Mouse (Mus musculus): ENCODE data around the gene Dlg2. TPM values are rescaled to one million over a fixed set of nuclear protein-coding genes. Genes with fewer than 3 reads are reported as not detected.

Dlg2 gene
- polyA plus RNA-seq, 1 experiment from 2014 or later = 4.1 TPM

DNA sequence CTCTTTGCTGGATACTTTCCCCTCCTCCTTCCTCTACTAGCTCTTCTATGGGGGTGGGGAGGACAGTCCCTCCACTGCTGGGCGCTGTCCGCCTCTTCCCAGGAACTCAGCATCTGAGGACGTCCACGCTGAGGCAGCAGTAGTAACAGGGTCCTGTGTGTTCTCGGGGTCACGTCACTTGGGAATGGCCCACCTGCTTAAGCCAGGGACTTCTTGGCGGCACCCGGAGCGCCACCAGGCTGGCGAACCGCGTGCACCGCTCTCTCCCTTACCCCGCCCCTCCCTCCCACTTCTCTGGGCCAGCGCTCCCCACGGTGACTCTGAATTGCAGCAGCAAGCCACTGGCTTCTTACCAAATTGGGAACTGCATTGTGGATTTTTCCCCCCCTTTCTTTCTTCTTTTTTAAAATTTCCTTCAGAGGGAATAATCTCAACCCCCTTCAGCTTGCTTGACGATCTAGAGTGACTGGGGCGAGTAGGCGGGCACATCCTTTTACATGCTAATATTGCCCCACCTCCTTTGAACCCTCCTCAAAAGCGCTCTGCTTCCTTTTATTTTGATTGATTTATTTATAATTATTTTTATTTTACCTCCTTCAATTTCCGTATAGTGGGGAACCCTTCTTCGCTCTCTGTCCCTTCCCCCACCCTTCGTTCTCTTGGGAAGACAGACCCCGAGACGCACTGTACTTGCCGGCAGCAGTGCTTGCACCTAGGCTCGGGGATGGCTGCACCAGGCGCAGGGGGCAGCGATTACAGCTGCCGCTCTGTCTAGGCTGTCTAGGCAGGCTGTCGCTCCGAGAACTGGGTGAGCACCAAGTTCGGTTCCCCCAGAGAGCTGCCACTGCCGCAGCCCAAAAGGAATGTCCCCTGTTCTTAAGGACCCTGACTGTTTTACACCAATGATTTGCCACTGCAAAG is 785.8 kb downstream of the Dlg2 start:
- Histone ChIP-seq H3K4me1 (peaks cover 3% of the 10 kb centered on the region; the same call in 1 of the 2 replicates), H3K36me3 (no peaks in the 10 kb centered on the region), H3K4me3 (replicated peaks) (peak overlapping the region; percentile 38), H3K27ac (no peak overlapping the region), H3K9ac (no peak overlapping the region), H3K4me2 (peak overlapping the region; percentile 75), H3K9me3 (no peaks in the 10 kb centered on the region), H3K27me3 (replicated peaks) (peaks cover 8% of the 10 kb centered on the region; the same call in 1 of the 2 replicates)
- peak; percentile 56; the same call in 1 of the 2 replicates for ATAC-seq (ENCODE audit: insufficient read depth, low FRiP score, low read depth)
- WGBS = under 1% methylated on average over 33 of the region's 34 CpGs

DNA sequence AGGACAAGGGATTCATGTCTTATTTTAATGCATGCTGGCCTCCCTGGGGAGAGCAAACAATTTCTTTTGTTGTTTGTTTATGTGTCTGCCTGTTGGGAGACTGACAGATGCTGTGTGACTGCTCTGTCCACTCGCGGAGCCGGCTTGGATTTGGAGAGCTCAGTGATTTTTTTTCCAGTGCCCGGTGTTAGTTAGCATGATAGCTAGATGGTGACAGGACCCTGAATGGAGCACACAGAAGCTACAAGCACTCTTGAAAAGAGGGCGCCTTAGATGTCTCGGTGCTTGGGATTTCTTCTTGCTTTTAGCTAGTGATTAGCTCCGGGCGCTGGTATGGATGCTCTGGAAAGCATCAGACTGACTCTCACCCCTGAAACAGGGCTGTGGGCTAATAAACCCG is 786.5 kb downstream of the Dlg2 start:
- Histone ChIP-seq H3K4me3 (replicated peaks) (peak overlapping the region; percentile 38; the same call in 1 of the 2 replicates), H3K27ac (no peak overlapping the region), H3K9me3 (no peaks in the 10 kb centered on the region), H3K27me3 (replicated peaks) (peaks cover 8% of the 10 kb centered on the region; the same call in 1 of the 2 replicates), H3K4me1 (peaks cover 3% of the 10 kb centered on the region; the same call in 1 of the 2 replicates), H3K4me2 (peak overlapping the region; percentile 75), H3K36me3 (no peaks in the 10 kb centered on the region), H3K9ac (no peak overlapping the region)
- ATAC-seq (ENCODE audit: insufficient read depth, low FRiP score, low read depth) = no peak
- WGBS = 7% methylated on average over 9 of the region's 9 CpGs

DNA sequence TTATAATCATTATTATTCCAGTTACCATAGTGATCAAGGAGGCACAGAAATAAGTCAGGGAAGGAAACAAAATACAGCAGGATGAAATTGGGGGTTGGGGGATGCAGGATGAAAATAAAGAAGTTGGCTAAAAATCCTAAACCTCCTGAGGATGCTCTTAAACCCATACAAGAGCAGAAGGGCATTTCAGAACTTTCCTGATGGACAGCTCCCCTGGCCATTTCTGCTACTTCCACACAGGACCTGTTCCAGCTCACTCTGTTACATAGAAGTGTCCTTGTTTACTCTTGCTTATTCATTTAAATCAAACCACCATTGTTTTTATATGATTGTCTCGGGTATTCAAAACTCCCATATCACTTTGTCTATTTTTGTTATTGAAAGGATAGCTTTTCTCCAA is 791.3 kb downstream of the Dlg2 start:
- H3K4me3 ChIP-seq (replicated peaks) = no peak overlapping the region
- no peak overlapping the region for H3K9ac ChIP-seq
- 22% methylated on average over 1 of the region's 1 CpGs for WGBS
- H3K4me1 ChIP-seq = 0 out of 2 replicates have a peak, but pooled peaks cover under 1% of the 10 kb centered on the region
- H3K9me3 ChIP-seq = no peaks in the 10 kb centered on the region
- H3K27me3 ChIP-seq (replicated peaks) = peaks cover 5% of the 10 kb centered on the region; the same call in 1 of the 2 replicates
- H3K27ac ChIP-seq = no peak overlapping the region
- H3K4me2 ChIP-seq = no peak overlapping the region
- no peak for ATAC-seq (ENCODE audit: insufficient read depth, low FRiP score, low read depth)
- H3K36me3 ChIP-seq = no peaks in the 10 kb centered on the region

DNA sequence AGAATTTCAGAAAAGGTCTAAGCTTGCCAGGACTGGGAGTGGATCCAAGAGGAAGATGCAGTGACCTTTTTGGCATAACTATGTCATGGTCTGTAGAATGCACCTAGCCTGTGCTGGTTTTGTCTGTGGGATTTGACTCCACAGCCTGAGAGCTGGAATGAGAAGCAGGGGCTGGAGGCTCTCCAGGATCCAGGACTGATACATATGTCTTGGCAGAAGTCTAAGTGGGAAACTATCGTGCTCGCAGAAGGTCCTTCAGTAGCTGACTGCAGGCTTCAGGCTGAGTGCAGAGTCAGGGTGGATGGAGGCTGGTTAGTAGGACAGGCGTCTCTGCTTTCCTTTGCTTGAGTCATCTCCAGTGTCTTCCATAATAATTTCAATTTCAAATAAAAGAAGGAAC is 807.7 kb downstream of the Dlg2 start:
- no peaks in the 10 kb centered on the region for H3K36me3 ChIP-seq
- H3K4me2 ChIP-seq = no peak overlapping the region
- no peaks in the 10 kb centered on the region for H3K27me3 ChIP-seq (replicated peaks)
- H3K9me3 ChIP-seq = no peaks in the 10 kb centered on the region
- H3K4me3 ChIP-seq (replicated peaks) = no peak overlapping the region
- 89% methylated on average over 3 of the region's 3 CpGs for WGBS
- no peaks in the 10 kb centered on the region for H3K4me1 ChIP-seq
- H3K27ac ChIP-seq = no peak overlapping the region
- no peak overlapping the region for H3K9ac ChIP-seq
- ATAC-seq (ENCODE audit: insufficient read depth, low FRiP score, low read depth) = no peak

DNA sequence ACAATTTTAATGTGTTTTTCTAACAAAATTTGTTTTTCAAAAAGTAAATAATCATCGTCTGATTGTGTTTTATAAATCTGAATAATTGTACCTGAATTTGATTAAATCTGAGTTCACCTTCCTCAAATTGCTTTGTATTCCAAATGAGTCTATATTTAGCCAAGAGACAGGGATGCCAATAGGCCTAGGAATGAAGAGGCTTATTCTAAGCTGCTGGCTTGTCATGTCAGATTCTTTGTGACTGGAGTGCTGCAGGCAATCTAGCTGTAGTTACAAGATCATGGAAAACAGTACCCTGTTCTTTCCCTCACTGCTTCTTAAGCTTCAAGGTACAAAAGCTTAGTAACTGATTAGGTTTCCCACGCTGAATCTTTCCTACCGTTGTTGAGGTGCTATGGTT is 811.9 kb downstream of the Dlg2 start:
- H3K27me3 ChIP-seq (replicated peaks) = no peaks in the 10 kb centered on the region

DNA sequence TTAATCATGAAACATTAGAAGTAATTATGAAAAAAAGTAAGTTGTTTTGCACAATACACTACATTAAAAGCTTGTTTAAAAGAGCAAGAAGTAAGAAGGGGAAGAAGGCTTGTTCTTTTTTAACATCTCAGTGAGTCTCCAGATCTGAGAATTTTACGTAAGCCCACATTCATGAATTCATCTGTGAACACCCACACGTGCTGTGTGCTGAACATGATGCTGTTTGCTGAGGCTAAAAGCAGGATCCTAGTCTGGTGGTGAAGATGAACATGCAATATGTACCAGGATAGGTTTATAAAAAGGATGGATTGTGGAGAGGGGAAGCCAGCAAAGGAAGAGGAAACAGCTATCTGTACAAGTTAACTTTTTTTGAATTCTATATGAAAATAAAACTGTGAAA is 819.7 kb downstream of the Dlg2 start:
- Histone ChIP-seq H3K27me3 (replicated peaks) (no peaks in the 10 kb centered on the region), H3K4me2 (no peak overlapping the region), H3K27ac (no peak overlapping the region), H3K36me3 (no peaks in the 10 kb centered on the region), H3K9ac (no peak overlapping the region), H3K4me1 (no peaks in the 10 kb centered on the region), H3K9me3 (no peaks in the 10 kb centered on the region), H3K4me3 (replicated peaks) (no peak overlapping the region)
- 73% methylated on average over 2 of the region's 2 CpGs for WGBS
- no peak for ATAC-seq (ENCODE audit: insufficient read depth, low FRiP score, low read depth)

More for the DNA sequence above, 811.9 kb downstream of the Dlg2 start:
- Histone ChIP-seq H3K9me3 (no peaks in the 10 kb centered on the region), H3K36me3 (no peaks in the 10 kb centered on the region), H3K9ac (no peak overlapping the region), H3K4me1 (no peaks in the 10 kb centered on the region), H3K4me3 (replicated peaks) (no peak overlapping the region), H3K27ac (no peak overlapping the region), H3K4me2 (no peak overlapping the region)
- ATAC-seq (ENCODE audit: insufficient read depth, low FRiP score, low read depth) = no peak
- WGBS = 75% methylated on average over 3 of the region's 3 CpGs

DNA sequence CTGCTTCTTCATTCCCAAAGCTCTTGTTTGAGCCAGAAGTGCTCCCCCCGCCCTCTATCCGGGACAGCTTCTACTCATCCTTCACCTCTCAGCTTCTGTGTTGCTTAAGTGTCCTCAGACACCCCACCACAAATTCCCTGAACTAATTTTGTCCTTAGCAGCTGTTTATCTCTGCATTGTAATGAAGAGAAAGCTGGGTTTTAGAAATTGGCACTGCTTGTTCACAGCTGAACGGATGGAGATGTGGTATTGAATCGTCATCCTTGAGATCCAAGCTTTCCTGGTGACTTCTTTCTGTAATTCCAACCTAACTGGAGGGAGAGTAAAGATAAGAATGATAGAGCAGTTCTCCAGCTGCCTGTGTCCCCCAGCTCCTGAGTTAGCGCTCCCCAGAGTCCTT is 834.7 kb downstream of the Dlg2 start:
- Histone ChIP-seq H3K4me1 (no peaks in the 10 kb centered on the region), H3K4me2 (no peak overlapping the region), H3K9ac (no peak overlapping the region), H3K9me3 (no peaks in the 10 kb centered on the region), H3K36me3 (no peaks in the 10 kb centered on the region), H3K4me3 (replicated peaks) (no peak overlapping the region), H3K27ac (no peak overlapping the region), H3K27me3 (replicated peaks) (no peaks in the 10 kb centered on the region)
- ATAC-seq (ENCODE audit: insufficient read depth, low FRiP score, low read depth) = no peak
- WGBS = 79% methylated on average over 5 of the region's 5 CpGs

DNA sequence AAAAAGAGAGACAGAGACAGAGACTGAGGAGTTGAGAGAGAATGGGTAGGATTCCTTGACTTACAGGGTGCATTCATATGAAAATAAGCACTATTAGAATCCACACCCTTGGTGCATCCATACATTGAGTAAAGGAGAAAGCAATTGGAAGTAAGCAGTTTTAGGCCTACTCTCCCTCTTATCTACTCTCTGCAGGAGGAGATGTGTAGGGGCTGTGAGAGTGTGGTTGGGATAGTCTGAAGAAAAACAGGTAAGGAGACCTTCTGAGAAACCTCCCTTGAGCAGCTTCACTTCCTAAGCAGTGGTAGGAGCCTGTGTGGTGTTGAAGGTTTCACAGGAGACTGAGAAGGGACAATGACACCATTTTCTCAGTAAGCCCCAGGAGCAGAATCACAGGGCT is 868.6 kb downstream of the Dlg2 start:
- no peaks in the 10 kb centered on the region for H3K27me3 ChIP-seq (replicated peaks)
- no peaks in the 10 kb centered on the region for H3K4me1 ChIP-seq
- no peak overlapping the region for H3K9ac ChIP-seq
- no peak overlapping the region for H3K4me3 ChIP-seq (replicated peaks)
- no peaks in the 10 kb centered on the region for H3K36me3 ChIP-seq
- H3K9me3 ChIP-seq = no peaks in the 10 kb centered on the region
- no peak for ATAC-seq (ENCODE audit: insufficient read depth, low FRiP score, low read depth)
- H3K27ac ChIP-seq = no peak overlapping the region
- no peak overlapping the region for H3K4me2 ChIP-seq

DNA sequence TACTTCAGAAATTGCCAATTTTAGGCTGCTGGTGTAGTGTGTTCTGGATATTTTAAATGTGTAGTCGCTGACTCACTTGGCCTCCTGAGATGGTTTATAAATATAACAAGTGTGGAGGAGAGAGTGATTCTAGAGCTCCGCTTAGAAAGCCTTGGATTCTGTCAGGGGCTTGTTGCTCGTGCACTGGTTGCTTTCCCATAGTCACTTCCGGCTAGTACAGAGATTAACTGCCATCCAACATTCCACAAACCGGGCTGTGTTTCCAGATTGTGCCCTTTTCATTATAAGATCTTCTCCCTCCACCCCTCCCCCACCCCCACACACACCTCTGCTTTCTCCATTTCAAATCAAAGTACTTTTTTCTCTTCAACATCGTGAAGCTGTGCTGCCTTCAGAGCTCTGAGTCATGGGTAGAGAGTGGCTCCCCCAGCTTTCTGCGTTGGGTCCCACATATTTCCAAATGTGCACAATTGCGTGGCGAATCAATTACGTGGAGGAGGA is 893.4 kb downstream of the Dlg2 start:
- 61% methylated on average over 10 of the region's 10 CpGs for WGBS
- no peak overlapping the region for H3K4me3 ChIP-seq (replicated peaks)

DNA sequence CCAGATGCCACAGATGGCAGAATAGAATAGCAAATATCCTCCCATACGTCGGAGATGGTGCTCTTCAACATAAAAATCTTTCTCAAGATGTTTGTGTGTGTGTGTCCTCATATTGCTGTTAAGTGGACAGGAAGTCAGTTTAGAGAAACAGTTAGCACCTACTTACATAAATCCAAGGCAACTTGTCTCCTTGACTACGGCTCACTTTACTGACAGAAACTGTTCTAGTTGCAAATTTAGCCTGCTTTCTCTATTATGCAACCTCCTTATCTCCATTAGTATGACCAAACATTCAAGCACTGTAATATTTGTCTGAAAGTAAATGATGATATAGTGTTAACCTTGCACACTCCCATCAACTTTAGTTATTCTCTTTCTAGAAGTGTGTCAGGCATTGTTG is 905.8 kb downstream of the Dlg2 start:
- Histone ChIP-seq H3K9me3 (no peaks in the 10 kb centered on the region), H3K4me3 (replicated peaks) (no peak overlapping the region), H3K27ac (no peak overlapping the region), H3K9ac (no peak overlapping the region), H3K36me3 (no peaks in the 10 kb centered on the region), H3K4me1 (no peaks in the 10 kb centered on the region), H3K27me3 (replicated peaks) (no peaks in the 10 kb centered on the region), H3K4me2 (no peak overlapping the region)
- 52% methylated on average over 3 of the region's 3 CpGs for WGBS
- ATAC-seq (ENCODE audit: insufficient read depth, low FRiP score, low read depth) = no peak

More for the DNA sequence above, 893.4 kb downstream of the Dlg2 start:
- no peaks in the 10 kb centered on the region for H3K4me1 ChIP-seq
- no peaks in the 10 kb centered on the region for H3K27me3 ChIP-seq (replicated peaks)
- no peak overlapping the region for H3K9ac ChIP-seq
- H3K4me2 ChIP-seq = no peak overlapping the region
- no peak overlapping the region for H3K27ac ChIP-seq
- no peaks in the 10 kb centered on the region for H3K9me3 ChIP-seq
- H3K36me3 ChIP-seq = no peaks in the 10 kb centered on the region
- ATAC-seq (ENCODE audit: insufficient read depth, low FRiP score, low read depth) = no peak

DNA sequence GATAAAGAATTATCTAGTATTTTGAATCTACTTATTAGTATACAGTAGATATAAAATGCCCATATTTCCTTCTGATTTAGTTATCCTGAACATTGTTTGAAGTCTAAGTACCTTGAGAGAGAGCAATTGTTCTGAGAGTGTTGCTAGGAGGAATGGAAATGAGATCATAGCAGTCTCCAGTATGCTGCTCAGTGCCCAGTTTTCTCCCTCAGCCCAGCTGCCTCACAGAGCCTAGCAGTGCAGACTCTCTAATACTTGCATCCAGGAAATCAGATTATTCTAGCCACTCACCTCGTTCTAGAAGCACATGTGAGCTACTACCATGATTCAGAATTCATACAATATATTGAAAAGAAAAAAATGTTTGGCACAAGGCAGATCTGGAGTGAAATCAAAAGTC is 907.4 kb downstream of the Dlg2 start:
- H3K9ac ChIP-seq = no peak overlapping the region
- no peaks in the 10 kb centered on the region for H3K36me3 ChIP-seq
- H3K27me3 ChIP-seq (replicated peaks) = no peaks in the 10 kb centered on the region
- H3K9me3 ChIP-seq = no peaks in the 10 kb centered on the region
- no peak overlapping the region for H3K27ac ChIP-seq
- no peaks in the 10 kb centered on the region for H3K4me1 ChIP-seq
- ATAC-seq (ENCODE audit: insufficient read depth, low FRiP score, low read depth) = no peak
- WGBS = 33% methylated on average over 1 of the region's 1 CpGs
- no peak overlapping the region for H3K4me3 ChIP-seq (replicated peaks)
- no peak overlapping the region for H3K4me2 ChIP-seq

DNA sequence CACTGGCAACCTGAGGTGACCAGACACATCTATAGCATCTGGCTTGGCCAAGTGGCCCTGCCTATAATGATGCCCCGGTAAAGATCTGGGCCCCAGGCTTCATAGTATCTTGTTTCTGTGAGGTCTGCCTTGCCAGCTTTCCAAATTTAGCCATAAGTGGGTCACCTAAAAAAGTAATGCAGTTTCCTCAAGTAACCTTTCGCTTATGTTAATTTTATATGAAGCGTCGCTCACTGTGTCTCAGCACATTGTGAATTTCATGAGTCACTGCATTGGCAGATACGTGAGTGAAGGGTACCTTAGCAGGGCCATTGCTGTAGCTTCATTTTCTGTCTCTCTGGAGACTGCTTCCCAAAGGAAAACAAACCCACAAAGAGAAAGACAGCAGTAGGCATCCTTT is 912.8 kb downstream of the Dlg2 start:
- no peak overlapping the region for H3K4me2 ChIP-seq
- no peak overlapping the region for H3K9ac ChIP-seq
- no peaks in the 10 kb centered on the region for H3K4me1 ChIP-seq
- no peaks in the 10 kb centered on the region for H3K36me3 ChIP-seq
- H3K27ac ChIP-seq = no peak overlapping the region
- ATAC-seq (ENCODE audit: insufficient read depth, low FRiP score, low read depth) = no peak
- 84% methylated on average over 5 of the region's 5 CpGs for WGBS
- no peaks in the 10 kb centered on the region for H3K9me3 ChIP-seq
- H3K4me3 ChIP-seq (replicated peaks) = no peak overlapping the region
- H3K27me3 ChIP-seq (replicated peaks) = no peaks in the 10 kb centered on the region
